Mouse (Mus musculus) fat pad, adult 2 months (tissue): ENCODE data around the gene Nphp4.
"Not testable (repeated sequence)": the region's sequence is repeated elsewhere in the genome, so short reads cannot be mapped to it uniquely, and the experiment has no call there.

Source experiments
- DNase-seq: peaks from one replicate; pipeline ENCODE4 v3.0.0-alpha.2; 2011; ENCODE audit warnings: low read depth, low spot score; ENCODE audit errors: extremely low read depth

Gene Nphp4

GRCm38 (mm10) chr4:152554421-152554820, 77.9 kb downstream of the Nphp4 start:
- no peak for DNase-seq

DNA sequence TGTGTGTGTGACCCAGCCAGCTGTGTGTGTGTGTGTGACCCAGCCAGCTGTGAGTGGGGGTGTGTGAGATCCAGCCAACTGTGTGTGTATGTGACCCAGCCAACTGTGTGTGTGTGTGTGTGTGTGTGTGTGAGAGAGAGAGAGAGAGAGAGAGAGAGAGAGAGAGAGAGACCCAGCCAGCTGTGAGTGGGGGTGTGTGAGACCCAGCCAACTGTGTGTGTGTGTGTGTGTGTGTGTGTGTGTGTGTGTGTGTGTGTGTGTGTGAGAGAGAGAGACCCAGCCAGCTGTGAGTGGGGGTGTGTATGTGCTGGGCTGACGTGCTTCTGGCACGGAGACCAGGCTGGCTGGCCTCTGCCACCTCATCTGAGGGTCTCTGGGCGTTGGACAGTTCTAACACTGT, 79.3 kb downstream of the Nphp4 start:
- DNase-seq = not testable (repeated sequence)

GRCm38 (mm10) chr4:152558246-152558645, 81.7 kb downstream of the Nphp4 start:
- DNase-seq = no peak

DNA sequence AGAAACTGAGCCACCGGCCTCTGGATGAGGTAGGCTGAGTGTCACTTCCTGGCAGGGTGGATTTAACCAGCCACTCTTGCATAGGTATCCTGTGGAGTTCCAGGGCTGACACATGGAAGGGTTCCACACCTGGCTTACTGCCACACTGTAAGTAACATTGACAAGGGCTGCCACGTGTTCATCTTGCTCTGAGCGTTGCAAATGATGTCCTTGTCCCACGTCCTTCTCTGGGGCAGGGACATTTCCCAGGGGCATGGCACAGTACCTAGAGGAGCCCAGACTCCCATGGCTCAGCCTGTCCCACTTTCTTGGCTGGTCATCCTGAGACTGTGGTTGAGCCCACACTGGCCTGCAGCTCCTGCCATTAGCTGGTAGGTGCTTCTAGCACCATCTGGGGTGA, 91.5 kb downstream of the Nphp4 start:
- DNase-seq = no peak

DNA sequence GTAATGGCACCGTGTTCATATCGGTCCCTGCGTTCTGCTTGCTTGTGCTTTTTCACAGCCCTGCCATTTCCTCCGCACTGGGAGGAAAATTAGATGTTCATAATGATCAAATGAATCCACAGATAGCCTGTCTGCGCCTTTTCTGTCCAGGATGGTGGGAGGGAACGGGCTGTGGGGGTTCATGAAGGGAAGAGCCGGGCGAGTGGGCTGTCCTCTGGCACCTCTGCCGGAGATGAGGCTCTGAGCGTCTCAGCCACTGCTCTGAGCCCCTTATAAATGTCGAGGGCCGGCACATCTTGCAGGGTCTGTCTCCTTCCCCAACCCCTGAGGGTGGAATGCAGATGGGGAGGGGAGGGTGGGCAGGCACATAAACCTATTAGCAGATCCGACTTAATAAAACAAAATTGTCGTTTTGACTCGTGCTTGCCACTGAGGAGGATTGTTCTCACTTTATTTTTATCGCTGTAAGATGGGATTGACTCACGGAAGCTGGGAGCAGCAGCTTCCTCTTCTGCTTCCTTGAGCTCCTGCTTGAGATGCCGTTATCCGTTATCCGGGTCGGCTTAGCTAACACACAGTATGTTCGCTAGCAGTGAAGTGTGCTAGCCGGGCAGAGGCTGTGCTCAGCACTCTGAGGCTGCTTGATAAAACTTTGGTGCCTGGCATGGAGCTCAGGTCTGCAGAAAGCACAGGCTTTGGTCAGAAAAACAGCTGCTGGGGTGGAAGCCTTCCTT, 92.3 kb downstream of the Nphp4 start:
- DNase-seq = no peak

GRCm38 (mm10) chr4:152574266-152574665, 97.8 kb downstream of the Nphp4 start:
- DNase-seq = no peak

DNA sequence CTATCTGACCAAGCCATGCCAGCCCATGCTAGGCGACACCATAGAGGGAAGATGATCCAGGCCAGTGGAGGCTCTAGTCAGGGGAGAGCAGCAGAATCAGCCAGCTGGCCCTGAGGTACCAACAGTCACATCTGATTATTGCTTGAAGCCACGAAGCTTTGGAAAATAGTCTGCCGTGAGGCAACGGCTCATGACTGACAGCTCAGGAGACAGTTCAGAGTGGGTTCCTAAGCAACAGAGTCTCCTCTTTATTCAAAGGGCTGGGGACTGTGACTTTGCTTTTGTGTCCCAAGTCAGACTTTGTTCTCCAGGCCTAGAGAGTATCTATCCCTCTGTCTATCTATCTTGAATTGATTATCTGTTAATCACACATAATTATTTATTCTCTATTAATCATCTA, 100.3 kb downstream of the Nphp4 start:
- no peak for DNase-seq

DNA sequence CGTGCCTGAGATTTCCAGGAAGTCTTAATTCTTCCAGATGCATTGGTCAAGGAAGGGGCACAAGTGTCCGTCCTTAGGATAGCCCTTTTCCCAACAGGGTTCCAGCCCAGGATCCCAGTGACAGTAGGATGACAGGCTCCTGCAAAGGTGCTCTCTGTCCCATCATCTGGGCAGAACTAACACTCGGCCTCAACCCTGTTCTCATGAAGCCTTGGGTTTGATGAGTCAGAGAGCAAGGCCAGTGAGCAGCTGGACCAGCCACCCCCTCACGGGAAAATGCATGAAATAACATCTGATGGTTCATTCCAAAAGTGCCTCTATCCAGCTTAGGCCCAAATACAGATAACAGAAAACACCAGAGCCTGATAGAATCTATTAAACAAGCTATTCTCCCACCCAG, 103.5 kb downstream of the Nphp4 start:
- no peak for DNase-seq

DNA sequence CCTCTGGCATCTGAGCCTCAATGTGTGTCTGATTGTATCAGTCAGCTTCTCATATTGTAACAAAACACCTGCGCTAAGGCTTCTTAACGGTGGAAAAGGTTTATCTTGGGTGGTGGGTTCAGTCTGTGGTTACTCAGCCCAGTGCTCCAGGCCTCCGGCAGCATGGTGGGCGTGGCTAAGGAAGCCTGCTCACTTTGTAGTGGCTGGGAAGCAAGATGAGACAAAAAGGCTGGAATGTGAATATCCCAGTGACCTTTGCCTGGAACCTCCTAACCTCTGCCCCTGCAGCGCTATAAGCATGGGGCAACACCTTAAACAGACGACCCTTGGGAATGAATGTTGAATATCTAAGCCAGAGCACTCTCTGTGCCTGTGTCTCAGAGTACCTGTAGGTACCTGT, 105.7 kb downstream of the Nphp4 start:
- no peak for DNase-seq

DNA sequence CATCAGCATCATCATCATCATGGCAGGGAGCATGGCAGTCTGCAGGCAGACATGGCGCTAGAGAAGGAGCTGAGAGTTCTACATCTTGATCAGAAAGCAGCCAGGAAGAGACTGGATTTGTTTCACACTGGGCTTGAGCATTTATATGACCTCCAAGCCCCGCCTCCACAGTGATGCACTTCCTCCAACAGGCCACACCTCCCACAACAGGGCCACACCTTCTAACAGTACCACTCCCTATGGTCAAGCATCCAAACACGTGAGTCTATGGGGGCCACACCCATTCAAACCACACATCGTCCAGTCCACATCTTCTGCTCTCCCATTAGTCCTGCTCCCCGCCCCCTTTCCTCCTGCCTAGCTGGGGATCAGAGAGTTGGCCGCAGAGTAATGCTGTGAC, 107.1 kb downstream of the Nphp4 start:
- no peak for DNase-seq

- DNase-seq = no peak
Observed at GRCm38 (mm10) chr4:152585526-152585925, 109.0 kb downstream of the Nphp4 start.

- no peak for DNase-seq
Observed at GRCm38 (mm10) chr4:152586175-152586574, 109.7 kb downstream of the Nphp4 start.

DNA sequence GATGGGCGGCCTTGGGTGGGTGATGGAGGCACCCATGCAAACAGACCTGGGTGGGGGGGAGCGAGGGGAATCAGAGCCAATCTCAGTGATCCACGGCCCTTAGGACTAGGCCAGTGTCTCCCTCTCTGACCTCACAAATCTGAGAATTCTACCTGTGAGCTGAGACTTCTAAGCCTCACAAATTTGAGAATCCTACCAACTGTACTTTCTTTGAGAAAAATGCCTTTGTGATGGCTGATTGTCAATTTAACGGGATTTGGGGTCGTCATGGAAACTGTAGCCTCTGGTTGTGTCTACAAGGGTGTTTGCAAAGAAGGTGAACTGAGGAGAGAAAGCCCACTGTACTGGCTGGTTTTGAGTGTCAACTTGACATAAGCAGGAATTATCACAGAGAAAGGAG, 127.8 kb downstream of the Nphp4 start:
- DNase-seq = no peak

GRCm38 (mm10) chr4:152609196-152609595, 132.7 kb downstream of the Nphp4 start:
- no peak for DNase-seq

- no peak for DNase-seq
Observed at GRCm38 (mm10) chr4:152610026-152610425, 133.5 kb downstream of the Nphp4 start.
